Mouse (Mus musculus): ENCODE results near the gene Gli2. TPM values are rescaled to one million over a fixed set of nuclear protein-coding genes. Genes with fewer than 3 reads are reported as not detected.

Gli2 gene
- polyA plus RNA-seq, 1 experiment from 2014 or later = 4.0 TPM

- H3K27ac ChIP-seq (ENCODE audit: low read length) = no peak overlapping the region
- no peaks in the 10 kb centered on the region for H3K36me3 ChIP-seq (ENCODE audit: control insufficient read depth, insufficient read depth)
- no peak overlapping the region for H3K9ac ChIP-seq (replicated peaks; ENCODE audit: low read depth, low read length)
- H3K4me3 ChIP-seq (replicated peaks; ENCODE audit: low read length) = no peak overlapping the region
- peaks cover 18% of the 10 kb centered on the region for H3K4me1 ChIP-seq (replicated peaks; ENCODE audit: control insufficient read depth, insufficient read depth, low read length)
- no peak for ATAC-seq
- no peak overlapping the region for H3K4me2 ChIP-seq (ENCODE audit: low read length)
- no peaks in the 10 kb centered on the region for H3K9me3 ChIP-seq (ENCODE audit: control insufficient read depth, low read length)
- 89% methylated on average over 1 of the region's 1 CpGs for whole genome bisulfite sequencing
- H3K27me3 ChIP-seq (replicated peaks; ENCODE audit: control insufficient read depth, insufficient read depth, low read length) = no peaks in the 10 kb centered on the region
Observed at GRCm38 (mm10) chr1:119038436-119038835, 15.0 kb downstream of the Gli2 start.

GRCm38 (mm10) chr1:119035931-119036330, 17.5 kb downstream of the Gli2 start:
- no peak overlapping the region for H3K9ac ChIP-seq (replicated peaks; ENCODE audit: low read depth, low read length)
- H3K27me3 ChIP-seq (replicated peaks; ENCODE audit: control insufficient read depth, insufficient read depth, low read length) = no peaks in the 10 kb centered on the region
- H3K4me1 ChIP-seq (replicated peaks; ENCODE audit: control insufficient read depth, insufficient read depth, low read length) = peaks cover 22% of the 10 kb centered on the region
- no peak overlapping the region for H3K4me2 ChIP-seq (ENCODE audit: low read length)
- H3K4me3 ChIP-seq (replicated peaks; ENCODE audit: low read length) = no peak overlapping the region
- H3K36me3 ChIP-seq (ENCODE audit: control insufficient read depth, insufficient read depth) = no peaks in the 10 kb centered on the region
- no peak for ATAC-seq
- no peaks in the 10 kb centered on the region for H3K9me3 ChIP-seq (ENCODE audit: control insufficient read depth, low read length)
- 60% methylated on average over 8 of the region's 8 CpGs for WGBS
- no peak overlapping the region for H3K27ac ChIP-seq (ENCODE audit: low read length)

GRCm38 (mm10) chr1:119035301-119035700, 18.1 kb downstream of the Gli2 start:
- ATAC-seq = no peak
- WGBS = 56% methylated on average over 9 of the region's 9 CpGs
- H3K9ac ChIP-seq (replicated peaks; ENCODE audit: low read depth, low read length) = no peak overlapping the region
- H3K36me3 ChIP-seq (ENCODE audit: control insufficient read depth, insufficient read depth) = no peaks in the 10 kb centered on the region
- H3K27me3 ChIP-seq (replicated peaks; ENCODE audit: control insufficient read depth, insufficient read depth, low read length) = no peaks in the 10 kb centered on the region
- H3K4me2 ChIP-seq (ENCODE audit: low read length) = no peak overlapping the region
- no peak overlapping the region for H3K4me3 ChIP-seq (replicated peaks; ENCODE audit: low read length)
- no peak overlapping the region for H3K27ac ChIP-seq (ENCODE audit: low read length)
- peaks cover 22% of the 10 kb centered on the region for H3K4me1 ChIP-seq (replicated peaks; ENCODE audit: control insufficient read depth, insufficient read depth, low read length)
- H3K9me3 ChIP-seq (ENCODE audit: control insufficient read depth, low read length) = no peaks in the 10 kb centered on the region

- Histone ChIP-seq H3K27ac (ENCODE audit: low read length) (peak overlapping the region; percentile 55), H3K9me3 (ENCODE audit: control insufficient read depth, low read length) (no peaks in the 10 kb centered on the region), H3K9ac (replicated peaks; ENCODE audit: low read depth, low read length) (no peak overlapping the region), H3K27me3 (replicated peaks; ENCODE audit: control insufficient read depth, insufficient read depth, low read length) (no peaks in the 10 kb centered on the region), H3K4me3 (replicated peaks; ENCODE audit: low read length) (no peak overlapping the region), H3K4me2 (ENCODE audit: low read length) (no peak overlapping the region), H3K36me3 (ENCODE audit: control insufficient read depth, insufficient read depth) (no peaks in the 10 kb centered on the region), H3K4me1 (replicated peaks; ENCODE audit: control insufficient read depth, insufficient read depth, low read length) (peaks cover 22% of the 10 kb centered on the region)
- ATAC-seq = peak; percentile 10
- WGBS = 10% methylated on average over 13 of the region's 13 CpGs
Observed at GRCm38 (mm10) chr1:119034163-119034705, 19.2 kb downstream of the Gli2 start.

- peak overlapping the region; percentile 55 for H3K27ac ChIP-seq (ENCODE audit: low read length)
- H3K36me3 ChIP-seq (ENCODE audit: control insufficient read depth, insufficient read depth) = no peaks in the 10 kb centered on the region
- H3K4me2 ChIP-seq (ENCODE audit: low read length) = no peak overlapping the region
- H3K4me3 ChIP-seq (replicated peaks; ENCODE audit: low read length) = no peak overlapping the region
- WGBS = 33% methylated on average over 3 of the region's 3 CpGs
- no peaks in the 10 kb centered on the region for H3K27me3 ChIP-seq (replicated peaks; ENCODE audit: control insufficient read depth, insufficient read depth, low read length)
- peak overlapping the region; percentile 3; the same call in 1 of the 2 replicates for H3K9ac ChIP-seq (replicated peaks; ENCODE audit: low read depth, low read length)
- peaks cover 22% of the 10 kb centered on the region for H3K4me1 ChIP-seq (replicated peaks; ENCODE audit: control insufficient read depth, insufficient read depth, low read length)
- ATAC-seq = peak; percentile 92
- H3K9me3 ChIP-seq (ENCODE audit: control insufficient read depth, low read length) = no peaks in the 10 kb centered on the region
Observed at GRCm38 (mm10) chr1:119033450-119034162, 19.8 kb downstream of the Gli2 start.

GRCm38 (mm10) chr1:119031185-119031584, 22.2 kb downstream of the Gli2 start:
- Histone ChIP-seq H3K27ac (ENCODE audit: low read length) (no peak overlapping the region), H3K4me3 (replicated peaks; ENCODE audit: low read length) (no peak overlapping the region), H3K27me3 (replicated peaks; ENCODE audit: control insufficient read depth, insufficient read depth, low read length) (no peaks in the 10 kb centered on the region), H3K4me2 (ENCODE audit: low read length) (no peak overlapping the region), H3K4me1 (replicated peaks; ENCODE audit: control insufficient read depth, insufficient read depth, low read length) (peaks cover 24% of the 10 kb centered on the region), H3K9ac (replicated peaks; ENCODE audit: low read depth, low read length) (no peak overlapping the region), H3K36me3 (ENCODE audit: control insufficient read depth, insufficient read depth) (no peaks in the 10 kb centered on the region), H3K9me3 (ENCODE audit: control insufficient read depth, low read length) (no peaks in the 10 kb centered on the region)
- ATAC-seq = no peak
- 89% methylated on average over 6 of the region's 6 CpGs for WGBS

- Histone ChIP-seq H3K27ac (ENCODE audit: low read length) (no peak overlapping the region), H3K36me3 (ENCODE audit: control insufficient read depth, insufficient read depth) (no peaks in the 10 kb centered on the region), H3K9ac (replicated peaks; ENCODE audit: low read depth, low read length) (no peak overlapping the region), H3K4me3 (replicated peaks; ENCODE audit: low read length) (no peak overlapping the region), H3K4me2 (ENCODE audit: low read length) (no peak overlapping the region), H3K9me3 (ENCODE audit: control insufficient read depth, low read length) (no peaks in the 10 kb centered on the region), H3K27me3 (replicated peaks; ENCODE audit: control insufficient read depth, insufficient read depth, low read length) (no peaks in the 10 kb centered on the region), H3K4me1 (replicated peaks; ENCODE audit: control insufficient read depth, insufficient read depth, low read length) (peaks cover 10% of the 10 kb centered on the region)
- 58% methylated on average over 8 of the region's 8 CpGs for WGBS
- peak; percentile 27; the same call in 1 of the 2 replicates for ATAC-seq
Observed at GRCm38 (mm10) chr1:119025647-119026358, 27.6 kb downstream of the Gli2 start.

GRCm38 (mm10) chr1:119022311-119022710, 31.1 kb downstream of the Gli2 start:
- no peaks in the 10 kb centered on the region for H3K9me3 ChIP-seq (ENCODE audit: control insufficient read depth, low read length)
- peaks cover 19% of the 10 kb centered on the region for H3K4me1 ChIP-seq (replicated peaks; ENCODE audit: control insufficient read depth, insufficient read depth, low read length)
- ATAC-seq = no peak
- no peaks in the 10 kb centered on the region for H3K27me3 ChIP-seq (replicated peaks; ENCODE audit: control insufficient read depth, insufficient read depth, low read length)
- H3K27ac ChIP-seq (ENCODE audit: low read length) = no peak overlapping the region
- 84% methylated on average over 1 of the region's 1 CpGs for WGBS
- no peaks in the 10 kb centered on the region for H3K36me3 ChIP-seq (ENCODE audit: control insufficient read depth, insufficient read depth)
- no peak overlapping the region for H3K9ac ChIP-seq (replicated peaks; ENCODE audit: low read depth, low read length)
- no peak overlapping the region for H3K4me3 ChIP-seq (replicated peaks; ENCODE audit: low read length)
- H3K4me2 ChIP-seq (ENCODE audit: low read length) = no peak overlapping the region

GRCm38 (mm10) chr1:119020092-119020491, 33.3 kb downstream of the Gli2 start:
- Histone ChIP-seq H3K27ac (ENCODE audit: low read length) (no peak overlapping the region), H3K4me2 (ENCODE audit: low read length) (no peak overlapping the region), H3K9ac (replicated peaks; ENCODE audit: low read depth, low read length) (no peak overlapping the region), H3K4me1 (replicated peaks; ENCODE audit: control insufficient read depth, insufficient read depth, low read length) (peaks cover 20% of the 10 kb centered on the region), H3K9me3 (ENCODE audit: control insufficient read depth, low read length) (no peaks in the 10 kb centered on the region), H3K4me3 (replicated peaks; ENCODE audit: low read length) (no peak overlapping the region), H3K36me3 (ENCODE audit: control insufficient read depth, insufficient read depth) (no peaks in the 10 kb centered on the region), H3K27me3 (replicated peaks; ENCODE audit: control insufficient read depth, insufficient read depth, low read length) (no peaks in the 10 kb centered on the region)
- ATAC-seq = peak; percentile 69
- WGBS = 57% methylated on average over 2 of the region's 2 CpGs
